8 mouse cellular contexts compared by ENCODE assay signal in genomic region chr4:62760748-62761604, GRCm38 (mm10).
A peak's percentile ranks its signal among the peaks of the same experiment; 100 is the strongest.
DNase-seq lines count a peak whose midpoint lies in the region; ATAC-seq and TF ChIP-seq lines count a peak whose summit lies in the region.

No protein-coding gene starts in this region.

- no peak for DNase-seq in hindbrain, embryonic 14.5 days (ENCODE audit: low spot score)
- no peak for DNase-seq in hindbrain, embryonic 10.5 days (ENCODE audit: low spot score)
- DNase-seq in embryonic facial prominence, embryonic 10.5 days (ENCODE audit: low spot score): no peak
- DNase-seq in heart, postnatal 0 days (ENCODE audit: low spot score): peak; percentile 38
- DNase-seq in lung, postnatal 36 days: peak; percentile 59
- no peak for DNase-seq in liver, embryonic 11.5 days (ENCODE audit: low spot score)
- no peak for DNase-seq in urinary bladder, postnatal 4 days (ENCODE audit: low spot score in 2 of 2)
- DNase-seq in cerebellum, postnatal 36 days: no peak

- H3K27ac ChIP-seq in hindbrain, embryonic 14.5 days: 0 out of 2 replicates have a peak overlapping the region, but pooled peaks have one; percentile 23
- no peak overlapping the region for H3K27ac ChIP-seq in hindbrain, embryonic 10.5 days
- peak overlapping the region; percentile 44; the same call in 1 of the 2 replicates for H3K27ac ChIP-seq in embryonic facial prominence, embryonic 10.5 days (replicated peaks)
- H3K27ac ChIP-seq in heart, postnatal 0 days (ENCODE audit: low read depth): peak overlapping the region; percentile 19; the same call in 1 of the 2 replicates
- H3K27ac ChIP-seq in liver, embryonic 11.5 days (ENCODE audit: low read depth, low read length): no peak overlapping the region

- no peaks in the 10 kb centered on the region for H3K9me3 ChIP-seq in hindbrain, embryonic 14.5 days (ENCODE audit: control insufficient read depth, low read length)
- no peaks in the 10 kb centered on the region for H3K9me3 ChIP-seq in hindbrain, embryonic 10.5 days
- no peaks in the 10 kb centered on the region for H3K9me3 ChIP-seq in embryonic facial prominence, embryonic 10.5 days
- no peaks in the 10 kb centered on the region for H3K9me3 ChIP-seq in heart, postnatal 0 days (replicated peaks; ENCODE audit: control insufficient read depth, low read length)
- no peaks in the 10 kb centered on the region for H3K9me3 ChIP-seq in liver, embryonic 11.5 days (ENCODE audit: control insufficient read depth, low read length)

- no peak for TF ChIP-seq EP300 in heart, postnatal 0 days (IDR thresholded peaks at IDR 0.05; ENCODE audit: low read depth)

- WGBS in hindbrain, embryonic 14.5 days: 66% methylated on average over 11 of the region's 11 CpGs
- 83% methylated on average over 11 of the region's 11 CpGs for WGBS in hindbrain, embryonic 10.5 days
- 78% methylated on average over 11 of the region's 11 CpGs for WGBS in embryonic facial prominence, embryonic 10.5 days
- WGBS in heart, postnatal 0 days: 42% methylated on average over 11 of the region's 11 CpGs
- WGBS in liver, embryonic 11.5 days: 74% methylated on average over 11 of the region's 11 CpGs

- no peaks in the 10 kb centered on the region; the same call in 1 of the 2 replicates for H3K4me1 ChIP-seq in hindbrain, embryonic 14.5 days (replicated peaks; ENCODE audit: control insufficient read depth, insufficient read depth, low read length)
- H3K4me1 ChIP-seq in hindbrain, embryonic 10.5 days (replicated peaks): peaks cover 13% of the 10 kb centered on the region
- H3K4me1 ChIP-seq in embryonic facial prominence, embryonic 10.5 days: peaks cover 36% of the 10 kb centered on the region
- peaks cover 19% of the 10 kb centered on the region for H3K4me1 ChIP-seq in heart, postnatal 0 days (ENCODE audit: control insufficient read depth, insufficient read depth)
- H3K4me1 ChIP-seq in liver, embryonic 11.5 days (replicated peaks; ENCODE audit: control insufficient read depth, insufficient read depth, low read length): peaks cover 8% of the 10 kb centered on the region; the same call in 1 of the 2 replicates

- no peak for TF ChIP-seq CTCF in heart, postnatal 0 days (IDR thresholded peaks at IDR 0.05; ENCODE audit: low read depth)

- no peaks in the 10 kb centered on the region for H3K36me3 ChIP-seq in hindbrain, embryonic 14.5 days (replicated peaks; ENCODE audit: control insufficient read depth, insufficient read depth)
- no peaks in the 10 kb centered on the region for H3K36me3 ChIP-seq in hindbrain, embryonic 10.5 days
- no peaks in the 10 kb centered on the region for H3K36me3 ChIP-seq in embryonic facial prominence, embryonic 10.5 days (replicated peaks)
- H3K36me3 ChIP-seq in heart, postnatal 0 days (replicated peaks; ENCODE audit: control insufficient read depth, insufficient read depth, low read length): no peaks in the 10 kb centered on the region
- H3K36me3 ChIP-seq in liver, embryonic 11.5 days (ENCODE audit: control insufficient read depth, insufficient read depth, low read length): no peaks in the 10 kb centered on the region

- no peak overlapping the region for H3K4me3 ChIP-seq in hindbrain, embryonic 14.5 days (replicated peaks; ENCODE audit: low read length)
- no peak overlapping the region for H3K4me3 ChIP-seq in hindbrain, embryonic 10.5 days
- no peak overlapping the region for H3K4me3 ChIP-seq in embryonic facial prominence, embryonic 10.5 days
- H3K4me3 ChIP-seq in heart, postnatal 0 days (ENCODE audit: low read depth, low read length): no peak overlapping the region
- no peak overlapping the region for H3K4me3 ChIP-seq in liver, embryonic 11.5 days (ENCODE audit: low read depth, low read length)

- H3K4me2 ChIP-seq in hindbrain, embryonic 14.5 days (replicated peaks): no peak overlapping the region
- no peak overlapping the region for H3K4me2 ChIP-seq in heart, postnatal 0 days (ENCODE audit: low read depth, low read length)
- H3K4me2 ChIP-seq in liver, embryonic 11.5 days: no peak overlapping the region

- no peaks in the 10 kb centered on the region for H3K27me3 ChIP-seq in hindbrain, embryonic 14.5 days (ENCODE audit: control insufficient read depth, insufficient read depth, low read length)
- H3K27me3 ChIP-seq in hindbrain, embryonic 10.5 days (ENCODE audit: insufficient read depth, poor library complexity, severe bottlenecking): no peaks in the 10 kb centered on the region
- H3K27me3 ChIP-seq in embryonic facial prominence, embryonic 10.5 days (replicated peaks; ENCODE audit: low read depth, poor library complexity, severe bottlenecking): no peaks in the 10 kb centered on the region
- no peaks in the 10 kb centered on the region for H3K27me3 ChIP-seq in heart, postnatal 0 days (ENCODE audit: control insufficient read depth, insufficient read depth, low read length)
- H3K27me3 ChIP-seq in liver, embryonic 11.5 days (replicated peaks; ENCODE audit: control insufficient read depth, insufficient read depth, low read length): no peaks in the 10 kb centered on the region

- ATAC-seq in hindbrain, embryonic 14.5 days (ENCODE audit: low FRiP score): no peak
- ATAC-seq in heart, postnatal 0 days (ENCODE audit: insufficient read depth, low read depth): 0 out of 2 replicates have a peak, but pooled peaks have one; percentile 7
- ATAC-seq in liver, embryonic 11.5 days (replicated peaks; ENCODE audit: low FRiP score): no peak

- no peak overlapping the region for H3K9ac ChIP-seq in hindbrain, embryonic 14.5 days
- H3K9ac ChIP-seq in heart, postnatal 0 days (replicated peaks; ENCODE audit: low read depth, low read length): no peak overlapping the region
- no peak overlapping the region for H3K9ac ChIP-seq in liver, embryonic 11.5 days (ENCODE audit: low read depth, low read length)

Comparison
In these comparisons a context has a peak if more than half of its experiments do, and no peak if none do; other contexts are left out.
1. H3K27ac ChIP-seq: peak in hindbrain, embryonic 14.5 days (single experiment), embryonic facial prominence, embryonic 10.5 days (single experiment) and heart, postnatal 0 days (single experiment); none in hindbrain, embryonic 10.5 days (single experiment) and liver, embryonic 11.5 days (single experiment).
2. DNase-seq: peak in heart, postnatal 0 days (single experiment) and lung, postnatal 36 days (single experiment); none in hindbrain, embryonic 14.5 days (single experiment), hindbrain, embryonic 10.5 days (single experiment), embryonic facial prominence, embryonic 10.5 days (single experiment), liver, embryonic 11.5 days (single experiment), urinary bladder, postnatal 4 days (0 of 2) and cerebellum, postnatal 36 days (0 of 2).